Mouse (Mus musculus) left cerebral cortex, postnatal 4 days (tissue): ENCODE results near the gene Gfpt1. TPM values are rescaled to one million over a fixed set of nuclear protein-coding genes. Genes with fewer than 3 reads are reported as not detected.
"Not testable (repeated sequence)": the region's sequence is repeated elsewhere in the genome, so short reads cannot be mapped to it uniquely, and the experiment has no call there.

Experiments
- DNase-seq: peaks from one replicate; pipeline ENCODE4 v3.0.0-alpha.2; 2022
- intact Hi-C: fragments of 180-260 bp; cut with DNase I; formaldehyde crosslinking; loops from one replicate; pipeline ENCODE4 v1.15.1; 2025
- total RNA-seq, 2 experiments: library from RNA; stranded (reverse); gene quantifications; 2 replicates each; pipeline ENCODE4 v1.2.3; 2021

Gene Gfpt1
- 10 to 100 TPM; 89.1 to 91.0 TPM for total RNA-seq

DNA sequence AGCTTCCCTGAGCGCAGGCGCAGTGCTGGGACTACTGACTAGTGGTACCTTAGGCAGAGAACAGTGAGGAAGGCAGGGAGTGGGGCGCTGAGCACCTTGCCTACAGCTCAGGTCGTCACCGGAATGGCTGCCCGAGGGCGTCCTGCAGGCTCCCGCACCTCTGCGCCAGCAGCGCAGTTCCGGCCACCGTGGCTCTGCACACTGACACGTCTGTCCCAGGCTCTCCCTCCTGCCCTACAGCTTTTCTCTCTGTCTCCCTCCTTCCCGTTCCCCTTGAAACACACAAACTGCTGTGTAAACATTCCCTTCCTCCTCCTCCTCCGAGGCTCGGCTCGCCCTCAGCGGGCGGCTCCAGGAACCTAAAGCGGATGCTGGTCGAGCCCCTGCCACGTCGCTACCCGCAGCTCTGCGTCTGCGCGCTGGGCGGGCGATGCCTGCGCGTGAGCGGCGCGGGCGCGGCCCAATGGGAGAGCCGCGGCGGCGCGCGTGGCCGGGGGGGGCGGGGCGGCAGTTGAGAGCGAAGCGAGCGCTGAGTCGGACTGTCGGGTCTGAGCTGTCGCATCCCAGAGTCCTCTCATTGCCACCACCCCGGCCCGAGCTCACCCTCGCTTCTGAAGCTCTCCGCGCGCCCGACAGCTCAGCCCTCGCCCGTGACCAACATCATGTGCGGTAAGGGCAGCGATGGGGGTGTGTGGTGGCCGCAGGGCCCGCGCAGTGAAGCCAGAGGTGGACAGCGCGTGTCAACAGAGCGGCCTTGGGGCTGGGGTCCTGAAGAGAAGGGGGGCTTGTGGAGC, at the start of gene Gfpt1:
Gfpt1 (plus strand) TSS at position 510 of the 794 bp plus-strand sequence.
- peak; percentile 95 for DNase-seq
- intact Hi-C loops, result no loop called here

DNA sequence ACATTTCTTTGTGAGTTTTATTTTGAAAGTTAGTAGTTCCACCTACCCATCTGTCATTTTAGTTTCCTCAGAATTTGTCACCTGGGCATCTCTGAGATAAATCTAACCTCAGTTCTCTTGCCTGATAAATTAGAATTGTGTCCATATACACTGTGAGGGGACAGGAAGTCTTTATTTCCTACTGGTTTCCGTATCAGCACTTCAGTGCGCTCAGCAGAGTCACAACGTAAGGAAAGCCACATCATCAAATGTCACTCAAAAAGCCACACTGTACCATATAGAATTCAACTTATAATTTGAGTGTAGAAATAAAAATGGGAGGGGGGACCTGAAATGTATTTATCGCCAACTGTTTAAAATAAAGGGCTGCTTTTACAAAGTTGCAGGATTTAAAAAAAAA, 48.4 kb upstream of the Gfpt1 start:
- intact Hi-C loops, result loop anchor here (10.0 kb wide), 1 partner anchor 149 kb away; the partner anchor contains the start of gene Aak1
- DNase-seq, result no peak

DNA sequence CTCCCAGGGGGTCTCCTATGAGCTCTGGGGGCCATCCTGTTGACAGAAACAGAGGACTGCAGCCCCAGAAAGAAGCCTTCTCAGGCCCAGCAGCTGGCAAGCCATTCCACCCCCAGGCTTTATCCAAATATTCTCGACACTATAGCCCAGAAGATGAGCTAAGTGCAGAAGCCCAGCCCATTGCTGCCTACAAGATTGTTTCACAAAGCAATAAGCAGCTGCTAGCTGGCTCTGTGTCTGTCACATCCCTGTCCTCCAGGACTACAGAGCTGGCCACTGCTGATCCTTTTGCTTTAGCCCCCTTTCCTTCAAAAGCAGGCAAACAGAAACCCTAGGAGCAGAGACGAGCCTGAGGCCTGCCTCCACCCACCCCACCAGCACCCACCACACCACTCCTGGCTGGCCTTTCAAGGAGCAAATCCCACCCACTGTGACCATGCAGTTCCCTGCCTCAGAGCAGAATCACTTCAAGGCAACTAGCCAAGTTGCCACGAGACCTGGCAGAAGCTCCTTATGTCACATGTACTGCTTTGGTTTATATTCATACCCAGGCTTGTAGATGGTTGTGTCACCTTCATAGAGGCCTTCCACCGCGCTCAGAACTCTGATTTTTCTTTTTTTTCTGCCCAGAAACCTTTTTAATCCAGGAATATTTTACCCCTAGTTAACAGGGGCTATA, 45.9 kb upstream of the Gfpt1 start:
- intact Hi-C loops, result loop anchor here (10.0 kb wide), 1 partner anchor 152 kb away; the partner anchor contains the start of gene Aak1
- peak; percentile 83 for DNase-seq

DNA sequence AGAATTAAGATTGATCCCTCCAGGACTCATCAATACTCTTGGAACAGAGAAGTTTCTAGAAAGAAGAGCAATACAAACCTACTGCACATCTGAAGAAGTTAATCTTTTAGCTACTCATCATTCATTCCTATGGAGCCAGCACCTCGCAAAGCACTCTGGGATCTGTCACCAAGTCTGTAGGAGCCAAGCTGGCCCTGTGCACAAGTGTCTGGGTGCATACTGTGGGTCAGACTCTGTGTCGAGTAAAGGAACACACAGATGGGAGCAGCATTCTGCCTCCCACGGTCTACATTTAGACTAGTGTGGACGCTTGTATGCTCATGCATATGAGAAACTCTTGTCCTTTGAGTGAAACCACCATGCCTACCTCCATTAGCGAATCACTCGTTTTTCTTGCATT, 45.3 kb upstream of the Gfpt1 start:
- intact Hi-C loops, result loop anchor here (10.0 kb wide), 1 partner anchor 153 kb away; the partner anchor contains the start of gene Aak1
- DNase-seq, result no peak

DNA sequence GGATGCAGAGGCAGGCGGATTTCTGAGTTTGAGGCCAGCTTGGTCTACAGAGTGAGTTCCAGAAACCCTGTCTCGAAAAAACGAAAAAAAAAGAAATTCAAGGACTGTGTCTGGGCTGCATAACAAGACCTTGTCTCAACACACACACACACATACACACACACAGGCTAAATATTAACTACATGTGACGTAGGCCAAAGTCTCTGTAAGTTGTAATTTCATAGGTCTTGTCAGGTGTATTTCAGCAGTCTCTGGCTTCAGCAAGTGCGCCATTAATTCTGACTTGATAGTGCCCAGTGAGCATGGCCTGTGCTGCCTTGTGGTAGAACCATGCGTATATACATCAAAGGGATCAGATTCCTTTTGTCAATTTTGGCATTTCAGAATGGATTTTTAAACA, 40.7 kb upstream of the Gfpt1 start:
- DNase-seq, result no peak
- intact Hi-C loops, result loop anchor here (5.0 kb wide), 1 partner anchor 255 kb away; no protein-coding TSS in a partner anchor

DNA sequence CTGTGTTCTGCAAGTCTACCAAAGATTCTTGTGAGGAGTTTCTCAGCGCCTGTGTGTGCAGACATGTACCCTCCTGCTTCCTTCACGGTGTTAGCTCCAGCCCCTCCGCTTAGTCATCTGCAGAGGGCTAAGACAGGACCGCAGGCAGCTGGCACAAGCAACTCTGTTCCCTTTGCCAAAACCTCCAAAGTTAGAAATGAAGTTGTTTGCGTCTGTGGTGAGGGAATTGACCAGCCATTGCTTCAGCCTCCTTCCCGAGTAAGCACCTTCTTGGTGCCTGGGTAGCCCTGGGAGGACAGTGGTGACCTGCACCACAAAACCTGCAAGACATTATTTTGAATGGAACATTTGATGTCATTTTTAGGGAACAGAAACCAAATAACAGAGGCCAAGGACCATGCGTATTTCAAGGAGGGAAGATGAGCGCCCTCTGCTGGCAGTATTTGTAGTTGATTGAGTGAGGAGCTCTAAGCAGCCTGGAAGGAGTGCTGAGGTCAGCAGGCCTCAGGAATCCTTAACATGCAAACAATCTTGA, 40.1 kb upstream of the Gfpt1 start:
- peak; percentile 87 for DNase-seq
- intact Hi-C loops, result loop anchor here (5.0 kb wide), 1 partner anchor 255 kb away; no protein-coding TSS in a partner anchor

DNA sequence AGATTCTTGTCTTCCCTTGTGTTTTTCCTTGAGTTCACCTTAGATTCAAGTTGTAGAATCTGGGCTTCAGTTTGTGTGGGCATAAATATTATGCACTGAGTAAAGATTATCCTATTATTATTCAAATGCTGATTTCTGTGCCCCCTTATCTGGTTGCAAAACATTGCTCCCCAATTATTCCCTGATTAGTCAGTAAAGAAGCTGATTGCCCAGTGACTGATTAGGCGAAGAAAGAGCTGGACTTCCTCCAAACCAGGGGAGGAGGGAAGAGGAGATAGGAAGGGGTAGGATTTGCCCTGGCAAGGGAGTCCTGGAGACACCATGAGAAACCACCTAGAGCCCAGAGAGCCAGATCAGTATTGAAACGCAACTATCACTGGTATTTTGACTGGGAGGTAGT, 38.5 kb upstream of the Gfpt1 start:
- intact Hi-C loops, result loop anchor here (5.0 kb wide), 1 partner anchor 257 kb away; no protein-coding TSS in a partner anchor
- no peak for DNase-seq

DNA sequence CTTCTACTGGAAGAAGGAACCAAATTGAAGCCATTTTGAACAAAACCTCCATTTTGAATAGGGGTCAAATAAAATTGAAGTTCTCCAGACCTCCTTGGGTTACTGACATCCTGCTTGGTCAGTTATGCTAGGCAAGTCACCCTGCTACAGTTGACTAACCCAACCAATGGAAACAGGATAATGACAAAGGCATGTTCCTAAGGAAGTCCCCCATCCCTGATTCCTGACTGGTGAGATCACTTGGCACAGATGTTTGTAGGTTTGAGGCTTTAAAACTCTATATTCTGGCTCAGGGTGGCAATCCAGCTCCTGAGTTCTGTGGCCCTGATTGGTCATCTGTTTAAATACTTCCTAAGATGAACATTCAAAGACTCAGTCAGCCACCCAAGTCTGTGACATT, 37.1 kb upstream of the Gfpt1 start:
- DNase-seq, result no peak
- intact Hi-C loops, result no loop called here

DNA sequence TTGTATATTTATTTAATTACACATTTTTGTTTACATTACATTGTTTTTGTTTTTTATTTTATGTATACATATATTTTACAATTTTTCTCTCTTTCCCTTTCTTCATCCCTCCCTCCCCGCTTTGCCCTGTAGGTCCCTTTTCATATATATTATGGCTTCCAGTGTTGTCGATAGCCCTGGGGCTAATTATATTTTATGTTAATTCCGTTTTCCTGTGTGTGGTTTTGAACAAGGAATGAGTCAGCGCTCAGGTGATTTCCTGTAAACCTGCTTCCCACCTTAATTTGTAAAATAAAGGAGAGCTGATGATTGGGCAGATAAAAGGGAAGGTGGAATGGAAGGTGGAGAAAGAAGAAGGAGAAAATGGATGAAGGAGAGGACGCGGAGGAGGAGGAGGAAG, 33.8 kb upstream of the Gfpt1 start, which contains the start of gene Nfu1:
Nfu1 (plus strand) TSS at position 350 of the 400 bp plus-strand sequence.
- intact Hi-C loops, result no loop called here
- no peak for DNase-seq

DNA sequence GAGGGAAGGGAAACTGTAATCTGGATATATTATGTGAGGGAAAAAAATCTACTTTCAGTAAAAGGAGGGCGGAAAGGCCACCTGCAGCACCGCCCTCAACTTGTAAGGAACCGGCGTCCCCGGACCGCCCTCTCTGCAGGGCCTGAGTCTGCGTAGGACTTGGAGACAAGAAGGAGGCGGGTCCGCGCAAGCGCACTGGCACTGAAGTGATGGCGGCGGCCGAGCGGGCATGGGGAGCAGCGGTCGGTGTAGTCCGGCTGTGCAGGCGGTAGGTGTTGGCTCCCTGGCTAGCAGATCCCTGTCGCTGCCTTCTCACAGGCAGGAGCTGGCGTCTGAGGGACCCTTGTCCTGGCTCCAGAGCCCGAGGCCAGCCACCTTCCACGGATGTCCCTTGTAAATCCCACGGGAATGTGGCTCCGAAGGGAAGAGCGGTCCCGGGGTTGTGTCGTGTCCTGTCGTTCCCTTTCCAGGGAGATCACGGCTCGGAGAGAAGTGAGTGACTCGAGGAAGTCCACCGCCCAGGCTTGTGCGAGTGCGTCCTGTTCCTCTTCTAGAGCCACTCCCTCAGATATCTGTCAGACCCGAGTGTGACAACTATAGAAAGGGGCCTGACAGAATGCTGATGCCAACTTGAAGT, 32.8 kb upstream of the Gfpt1 start:
- intact Hi-C loops, result no loop called here
- DNase-seq, result peak; percentile 97

DNA sequence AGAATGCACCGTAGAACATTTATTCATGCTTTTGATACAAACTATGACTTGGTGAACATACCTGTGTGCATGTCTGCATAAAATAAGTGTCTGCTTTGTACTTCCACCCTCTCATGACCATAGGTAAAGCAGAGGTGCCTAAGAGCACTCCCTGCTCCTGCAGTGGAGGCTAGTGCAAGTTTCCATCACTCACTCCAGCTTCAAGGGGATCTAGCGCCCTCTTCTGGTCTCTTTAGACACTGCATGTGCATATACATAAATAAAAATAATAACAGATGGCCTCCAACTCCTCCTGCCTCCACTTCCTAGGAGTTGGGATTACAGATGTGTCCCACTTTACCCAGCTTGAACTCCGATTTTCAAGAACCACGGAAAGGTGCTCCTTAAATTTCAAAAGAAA, 25.7 kb upstream of the Gfpt1 start:
- intact Hi-C loops, result no loop called here
- peak; percentile 21 for DNase-seq

DNA sequence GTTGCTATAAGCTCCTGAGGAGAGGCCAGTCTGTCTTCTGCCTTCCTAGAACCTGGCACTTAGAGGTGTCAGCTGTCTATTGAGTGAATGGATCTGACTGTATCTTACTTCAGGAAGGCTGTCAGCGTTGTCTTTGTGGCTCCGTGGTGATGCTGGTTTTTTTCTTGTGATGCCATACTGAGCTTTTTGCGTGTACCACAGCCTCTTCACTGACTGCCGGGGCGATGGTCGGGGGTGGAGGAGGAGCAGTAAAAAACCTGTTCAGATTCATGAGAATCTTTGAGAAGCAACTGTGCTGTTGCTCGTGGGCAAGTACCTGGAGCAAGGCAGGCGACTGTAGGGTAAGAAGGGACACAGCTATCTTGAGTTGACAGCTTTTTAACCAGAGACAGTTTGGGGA, 23.8 kb upstream of the Gfpt1 start:
- intact Hi-C loops, result no loop called here
- DNase-seq, result no peak

DNA sequence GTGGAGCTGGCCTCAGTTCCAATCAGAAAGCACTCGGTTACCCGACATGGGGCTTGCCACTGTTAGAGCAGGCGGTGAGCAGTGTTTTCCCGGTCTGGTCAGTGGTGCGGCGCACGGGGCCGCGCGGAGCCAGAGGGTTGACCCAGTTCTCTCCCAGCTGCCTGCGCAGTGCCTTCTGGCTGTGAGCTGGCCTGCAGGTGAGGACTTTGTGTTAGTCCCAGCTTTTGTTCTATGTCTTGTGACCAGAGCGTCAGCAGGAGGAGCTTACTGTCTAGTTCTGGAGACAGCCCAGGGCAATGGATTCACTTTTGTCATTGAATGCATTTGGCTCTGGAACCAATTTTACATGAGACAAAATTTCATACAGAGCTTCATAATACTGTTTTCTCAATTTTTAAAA, 20.9 kb upstream of the Gfpt1 start:
- no peak for DNase-seq
- intact Hi-C loops, result no loop called here

DNA sequence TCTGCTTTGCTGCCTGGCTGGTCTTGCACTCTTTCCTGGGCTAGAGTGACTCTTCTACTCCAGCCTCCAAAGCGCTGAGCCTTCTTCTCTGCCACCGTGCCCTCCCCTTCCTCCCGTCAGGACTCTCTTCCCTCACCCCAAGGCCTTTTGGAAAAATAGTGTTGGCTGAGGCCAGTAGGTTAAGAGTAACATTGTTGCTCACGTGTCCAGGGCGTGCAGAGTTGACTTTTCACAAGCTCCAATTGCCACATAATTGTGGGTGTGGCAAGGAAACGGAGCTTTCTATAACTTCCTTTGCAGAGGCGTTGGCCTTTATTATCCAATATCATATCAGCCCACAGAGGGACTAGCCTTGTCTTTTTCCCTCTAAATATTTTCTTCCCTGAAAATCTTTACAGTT, 15.7 kb upstream of the Gfpt1 start:
- no peak for DNase-seq
- intact Hi-C loops, result no loop called here

DNA sequence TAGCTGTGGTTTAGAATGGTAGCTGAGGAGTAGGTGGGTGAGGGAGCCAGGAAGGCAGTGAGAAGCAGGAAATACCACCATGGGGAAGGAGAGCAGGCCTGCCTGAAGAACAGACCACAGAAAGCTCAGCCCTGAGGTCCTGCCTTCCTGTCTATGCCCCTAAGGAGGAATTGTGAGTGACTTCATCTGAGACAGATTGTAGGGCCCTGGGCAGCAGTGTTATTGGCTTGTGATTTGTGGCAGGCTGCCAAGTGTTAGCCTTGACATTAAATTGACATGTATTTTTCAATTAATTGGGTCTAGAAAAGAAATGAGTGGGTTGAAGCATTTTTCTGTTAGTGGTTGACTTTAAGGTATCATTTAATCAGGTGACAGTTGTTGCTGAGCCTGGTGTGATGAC, 13.8 kb upstream of the Gfpt1 start:
- intact Hi-C loops, result no loop called here

DNA sequence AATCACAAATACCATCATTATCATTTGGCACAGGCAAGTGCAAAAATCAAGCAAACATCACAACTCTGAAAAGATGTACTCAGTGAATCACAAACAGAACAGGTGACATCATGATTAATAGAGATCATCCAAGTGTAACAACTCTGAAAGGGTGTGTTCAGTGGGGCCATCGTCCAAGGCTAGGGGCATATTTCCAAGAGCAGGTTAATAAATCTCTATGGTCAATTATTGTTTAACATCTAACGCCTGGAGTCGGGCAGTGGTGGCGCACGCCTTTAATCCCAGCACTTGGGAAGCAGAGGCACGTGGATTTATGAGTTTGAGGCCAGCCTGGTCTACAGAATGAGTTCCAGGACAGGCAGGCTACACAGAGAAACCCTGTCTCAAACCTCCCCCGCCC, 11.3 kb upstream of the Gfpt1 start:
- intact Hi-C loops, DNase-seq: not testable (repeated sequence)

More for the DNA sequence above, 13.8 kb upstream of the Gfpt1 start:
- no peak for DNase-seq

DNA sequence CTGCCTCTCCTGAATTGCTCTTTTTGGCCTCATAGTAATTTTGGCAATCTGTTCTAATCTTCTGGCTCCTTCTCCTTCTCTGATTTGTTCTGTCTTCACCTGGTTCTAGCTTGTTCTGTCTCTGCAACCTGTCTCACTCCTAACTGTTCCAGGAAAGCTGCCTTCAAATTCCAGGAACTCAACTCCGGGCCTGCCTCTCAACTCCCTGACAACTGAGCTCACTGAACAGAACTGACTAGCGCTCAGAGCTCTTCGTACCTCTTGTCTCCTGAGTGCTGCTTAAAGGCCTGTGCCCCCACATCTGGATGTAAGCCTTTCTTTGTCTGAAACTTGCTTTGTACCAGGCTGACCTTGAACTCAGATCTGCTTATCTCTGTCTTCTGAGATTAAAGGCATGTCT, 10.2 kb upstream of the Gfpt1 start:
- no peak for DNase-seq
- intact Hi-C loops, result no loop called here

DNA sequence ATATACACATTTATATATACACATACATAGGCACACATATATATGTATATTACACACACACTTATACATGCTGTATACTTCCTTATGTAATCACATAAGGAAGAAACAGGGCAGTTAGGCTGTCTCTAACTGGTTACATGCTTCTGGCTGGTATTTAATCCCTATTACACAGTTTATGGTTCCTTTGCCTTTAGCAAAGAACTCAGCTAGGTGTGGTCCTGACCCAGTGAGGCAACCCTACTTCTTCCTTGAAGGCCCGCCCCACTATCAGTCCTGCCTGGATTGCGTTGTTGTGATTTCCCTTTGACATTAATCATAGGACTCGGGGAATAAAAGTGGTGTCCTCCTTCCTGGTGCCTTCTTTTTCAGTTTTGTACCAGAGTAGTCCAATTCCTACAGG, 8.3 kb upstream of the Gfpt1 start:
- no peak for DNase-seq
- intact Hi-C loops, result no loop called here

DNA sequence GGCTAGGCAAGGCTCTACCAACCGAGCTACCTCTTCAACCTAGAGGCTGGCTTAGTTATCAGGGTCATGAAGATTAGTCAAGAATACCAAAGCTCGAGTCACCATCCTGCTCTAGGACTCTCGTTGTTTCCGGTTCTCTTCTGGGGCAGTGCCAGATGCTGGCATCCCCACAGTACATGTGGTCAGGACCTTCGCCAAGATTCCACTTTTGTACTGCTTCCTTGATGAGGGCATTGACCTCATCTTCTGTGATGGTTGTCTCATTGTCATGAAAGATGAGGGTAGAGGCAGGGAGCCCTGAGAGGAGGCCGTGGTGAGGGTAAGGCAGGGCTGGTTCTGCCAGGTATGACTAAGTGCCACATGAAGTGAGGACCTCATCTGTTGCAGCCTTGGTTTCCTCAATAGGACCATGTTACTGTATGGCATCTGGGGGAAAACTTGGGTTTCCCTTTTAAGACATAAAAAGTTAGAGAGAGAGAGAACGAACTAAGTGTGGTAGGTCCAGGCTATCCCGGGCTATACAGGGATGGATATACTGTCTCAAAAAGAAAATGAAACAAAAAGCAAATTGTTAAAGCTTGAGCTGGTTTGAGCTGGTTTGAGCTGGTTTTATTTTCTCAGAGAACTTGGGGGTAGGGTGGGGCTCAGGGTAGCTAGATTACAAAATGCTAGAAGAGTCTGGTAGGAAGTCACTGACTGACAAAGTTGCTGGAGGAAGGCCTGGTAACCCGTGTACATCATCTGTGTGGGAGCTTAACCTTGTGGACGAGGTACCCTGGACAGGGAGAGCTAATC, 4.6 kb upstream of the Gfpt1 start:
- intact Hi-C loops, result no loop called here

DNA sequence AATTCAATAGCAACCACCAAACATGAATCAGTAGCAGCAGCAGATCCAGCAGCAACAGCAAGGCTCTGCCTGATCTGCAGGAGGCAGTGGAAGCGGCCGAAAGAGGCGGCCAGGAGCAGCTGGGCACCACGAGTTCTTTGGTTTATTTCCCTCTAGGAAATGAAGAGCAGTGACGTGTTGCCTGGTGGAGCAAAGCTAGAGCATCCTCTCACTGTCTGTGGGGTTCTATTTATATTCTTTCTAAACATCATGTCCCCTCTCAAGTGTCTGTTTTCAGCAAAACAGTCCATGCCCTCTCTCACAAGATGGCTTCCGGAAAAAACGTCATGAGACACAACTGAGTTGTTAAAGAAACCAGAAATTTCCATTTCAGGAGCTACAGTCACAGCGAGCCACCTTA, 3.5 kb upstream of the Gfpt1 start:
- intact Hi-C loops, result no loop called here
- no peak for DNase-seq

More for the DNA sequence above, 4.6 kb upstream of the Gfpt1 start:
- no peak for DNase-seq
